Mouse (Mus musculus) gastrocnemius, postnatal 4 days (tissue): ENCODE measurements around the gene Rnh1. TPM values are rescaled to one million over a fixed set of nuclear protein-coding genes. Genes with fewer than 3 reads are reported as not detected.

Experiments
- DNase-seq, 2 experiments: peaks; one replicate each; pipeline ENCODE4 v3.0.0; 2021 to 2022; ENCODE audit warnings: low spot score in 2 of 2, mixed read lengths in 2 of 2
- total RNA-seq, 2 experiments: library from RNA; stranded (reverse); gene quantifications; 2 replicates each; pipeline ENCODE4 v1.2.3; 2021

Rnh1 gene
- total RNA-seq, 2 experiments from 2014 or later: 64.5 to 79.3 TPM

- peak in 1 of 2 experiments; percentile 62 for DNase-seq
These were observed 4.1 kb downstream of the Rnh1 start for GRCm38 (mm10) chr7:141168518-141168953.

DNA sequence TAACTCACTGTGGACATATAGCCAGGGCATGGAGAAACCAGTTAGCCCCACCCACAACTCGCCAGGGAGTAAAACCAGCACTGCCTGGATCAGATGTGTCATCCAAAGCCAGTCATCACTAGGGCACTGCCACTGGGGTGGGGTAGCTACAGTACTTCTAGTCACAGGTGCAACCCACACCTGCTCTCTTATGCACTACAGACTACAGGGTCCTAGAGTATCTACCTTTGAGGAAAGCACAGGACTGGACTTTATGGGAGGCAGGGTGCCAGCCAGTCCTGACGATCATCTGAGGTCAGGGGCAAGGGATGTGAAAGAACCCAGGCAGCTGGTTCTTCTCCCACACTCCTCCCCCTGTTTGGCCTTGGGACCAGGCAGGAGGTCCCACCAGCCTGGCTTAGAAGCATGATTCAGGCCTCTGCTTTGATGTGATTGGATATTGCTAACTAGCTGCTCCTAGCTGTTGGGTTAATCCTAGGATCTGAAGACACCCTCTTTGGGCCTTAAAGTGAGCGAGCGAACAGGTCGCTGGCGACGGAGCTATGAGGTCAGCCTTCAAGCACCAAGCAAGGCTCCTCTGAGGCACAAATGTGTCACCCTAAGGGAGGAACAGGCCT lies 4.6 kb downstream of the Rnh1 start:
- peak in 1 of 2 experiments; percentile 45 for DNase-seq

- DNase-seq: no peak
These were observed 7.8 kb downstream of the Rnh1 start for GRCm38 (mm10) chr7:141164850-141165249.

DNA sequence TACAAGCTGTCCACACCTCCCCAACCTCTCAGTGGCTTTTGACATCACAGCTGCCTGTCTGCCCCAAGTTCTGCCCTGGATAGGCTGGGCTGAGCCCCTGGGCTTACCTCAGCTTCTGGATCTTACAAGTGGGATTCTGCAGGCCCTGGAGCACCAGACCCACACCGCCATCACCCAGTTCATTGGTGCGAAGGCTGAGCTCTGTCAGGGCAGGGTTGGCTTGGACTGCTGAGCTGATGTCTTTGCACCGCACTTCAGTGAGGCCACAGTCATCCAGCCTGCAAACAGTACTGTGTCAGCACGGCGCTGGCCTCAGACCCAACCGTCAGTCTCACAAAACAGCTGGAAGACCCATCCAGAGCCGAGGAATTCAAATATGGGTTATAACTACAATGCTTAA lies 8.3 kb downstream of the Rnh1 start:
- DNase-seq: no peak

DNA sequence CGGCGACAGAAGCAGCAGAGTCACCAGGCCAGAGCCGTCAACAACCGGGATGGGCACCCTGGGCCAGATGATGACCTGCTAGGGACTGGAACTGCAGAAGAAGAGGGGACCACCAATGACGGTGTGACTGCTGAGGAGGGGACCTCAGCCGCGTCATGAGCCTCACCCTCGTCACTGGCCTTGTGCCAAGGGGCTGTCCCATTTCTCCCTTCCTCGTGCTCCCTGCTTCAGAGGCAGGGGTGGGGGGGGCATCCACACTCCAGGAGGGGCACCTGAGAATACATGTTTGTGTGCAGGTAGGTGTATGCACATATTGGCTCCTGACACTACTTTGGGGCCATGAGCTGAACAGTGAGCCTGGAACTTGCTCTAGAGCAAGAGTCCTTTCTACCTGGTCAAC lies 17.3 kb downstream of the Rnh1 start:
- DNase-seq: no peak

DNA sequence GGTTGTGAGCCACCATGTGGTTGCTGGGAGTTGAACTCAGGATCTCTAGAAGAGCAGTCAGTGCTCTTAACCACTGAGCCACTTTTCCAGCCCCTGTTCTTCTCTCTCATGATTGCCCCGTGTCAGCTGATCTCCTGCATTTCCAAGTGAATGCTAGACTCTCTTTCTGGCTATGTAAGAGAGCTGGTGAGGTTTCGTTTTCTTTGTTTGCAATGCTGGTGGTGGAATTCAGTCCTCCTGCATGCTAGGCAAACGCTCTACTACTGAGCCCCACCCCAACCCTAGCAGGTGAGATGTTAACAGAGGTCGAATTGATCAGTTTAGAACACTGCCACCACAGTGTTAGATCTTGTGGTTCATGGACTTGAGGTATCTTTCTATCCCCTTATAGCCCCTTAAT lies 24.0 kb downstream of the Rnh1 start:
- no peak for DNase-seq

- no peak for DNase-seq
These were observed 25.6 kb downstream of the Rnh1 start for GRCm38 (mm10) chr7:141147044-141147443.

DNA sequence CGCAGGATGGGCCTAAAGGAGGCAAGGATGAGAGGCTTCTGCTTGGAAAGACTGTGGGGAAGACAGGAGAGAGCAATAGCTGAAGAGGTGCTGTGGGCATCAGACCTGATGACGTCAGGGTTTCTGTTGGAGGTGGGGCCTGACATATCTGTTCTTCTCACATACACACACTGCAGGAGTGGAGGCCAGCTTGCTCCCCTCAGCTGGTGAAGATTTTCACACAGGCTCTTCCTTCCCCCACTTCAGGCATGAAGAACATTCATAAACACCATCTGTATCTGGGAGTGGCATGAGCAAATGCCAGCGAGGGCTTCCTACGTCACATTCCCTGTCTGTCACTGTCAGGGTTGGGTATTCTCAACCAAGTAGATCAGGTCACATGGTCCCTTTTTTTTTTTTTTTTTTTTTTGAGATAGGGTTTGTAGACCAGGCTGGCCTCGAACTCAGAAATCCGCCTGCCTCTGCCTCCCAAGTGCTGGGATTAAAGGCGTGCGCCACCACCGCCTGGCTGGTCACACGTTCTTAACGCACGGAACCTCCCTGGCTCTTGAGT lies 26.5 kb downstream of the Rnh1 start:
- DNase-seq: no peak

- no peak for DNase-seq
These were observed 27.3 kb downstream of the Rnh1 start for GRCm38 (mm10) chr7:141145403-141145802.

DNA sequence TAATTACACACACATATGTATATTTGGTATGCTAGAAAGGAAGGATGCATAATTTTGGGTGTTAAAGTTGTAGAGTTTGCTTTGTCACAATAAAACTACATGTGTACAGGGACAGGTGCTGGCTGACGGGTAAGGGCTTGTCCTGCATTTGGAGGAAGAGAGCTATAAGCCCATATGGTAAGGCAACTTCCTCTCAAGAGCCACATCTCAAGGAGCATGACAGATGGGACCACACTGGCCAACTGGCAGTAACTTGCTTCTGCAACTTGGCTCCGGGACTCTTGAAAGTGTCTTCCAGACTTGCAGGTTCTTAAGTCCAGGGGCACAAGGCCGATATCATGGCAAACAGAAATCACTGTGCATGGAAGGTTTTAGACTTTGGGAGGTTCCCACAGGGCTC lies 28.0 kb downstream of the Rnh1 start:
- no peak for DNase-seq

GRCm38 (mm10) chr7:141143861-141144260 lies 28.8 kb downstream of the Rnh1 start:
- no peak for DNase-seq

- DNase-seq: peak in 1 of 2 experiments; percentile 35
These were observed 29.5 kb downstream of the Rnh1 start for GRCm38 (mm10) chr7:141143112-141143511.

DNA sequence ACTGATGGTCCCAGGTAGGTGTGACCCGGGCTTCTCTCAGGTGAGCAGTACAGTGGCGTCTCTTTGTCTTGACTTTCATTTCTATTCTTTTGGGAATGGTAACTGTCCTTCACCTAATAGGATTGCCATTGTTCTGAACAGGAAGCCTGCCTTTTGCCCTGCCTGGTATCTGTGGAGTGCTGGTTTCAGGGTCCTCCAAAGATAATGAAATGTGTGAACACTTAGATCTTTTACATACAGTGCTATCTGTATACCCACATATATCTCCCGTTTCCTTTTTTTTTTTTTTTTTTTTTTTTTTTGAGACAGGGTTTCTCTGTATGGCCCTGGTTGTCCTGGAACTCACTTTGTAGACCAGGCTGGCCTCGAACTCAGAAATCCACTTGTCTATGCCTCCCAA lies 31.3 kb downstream of the Rnh1 start:
- DNase-seq: no peak

- no peak for DNase-seq
These were observed 40.5 kb downstream of the Rnh1 start for GRCm38 (mm10) chr7:141131904-141132755.

GRCm38 (mm10) chr7:141131024-141131820 lies 41.4 kb downstream of the Rnh1 start:
- DNase-seq: peak; percentile 77 to 86

DNA sequence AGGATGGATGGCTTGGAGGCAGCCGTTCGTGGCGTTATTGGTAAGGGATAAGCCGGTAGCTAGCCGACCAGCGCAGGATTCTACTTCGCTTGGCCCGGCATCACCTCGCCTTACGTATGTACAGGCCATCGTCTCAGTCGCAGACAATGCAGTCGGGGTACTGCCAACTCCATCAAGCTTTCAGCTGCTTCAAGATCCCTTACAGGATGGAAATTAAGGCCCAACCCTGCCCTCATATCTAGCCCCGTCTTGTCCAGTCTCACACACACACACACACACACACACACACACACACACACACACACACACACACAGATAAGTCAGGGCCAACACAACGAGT lies 49.2 kb downstream of the Rnh1 start:
- DNase-seq: no peak

GRCm38 (mm10) chr7:141122689-141123516 lies 49.8 kb downstream of the Rnh1 start:
- DNase-seq: peak; percentile 79 to 92

GRCm38 (mm10) chr7:141122245-141122644 lies 50.4 kb downstream of the Rnh1 start, which contains the start of gene Ptdss2:
Gene Ptdss2 (plus strand): TSS chr7:141122382.
- no peak for DNase-seq

DNA sequence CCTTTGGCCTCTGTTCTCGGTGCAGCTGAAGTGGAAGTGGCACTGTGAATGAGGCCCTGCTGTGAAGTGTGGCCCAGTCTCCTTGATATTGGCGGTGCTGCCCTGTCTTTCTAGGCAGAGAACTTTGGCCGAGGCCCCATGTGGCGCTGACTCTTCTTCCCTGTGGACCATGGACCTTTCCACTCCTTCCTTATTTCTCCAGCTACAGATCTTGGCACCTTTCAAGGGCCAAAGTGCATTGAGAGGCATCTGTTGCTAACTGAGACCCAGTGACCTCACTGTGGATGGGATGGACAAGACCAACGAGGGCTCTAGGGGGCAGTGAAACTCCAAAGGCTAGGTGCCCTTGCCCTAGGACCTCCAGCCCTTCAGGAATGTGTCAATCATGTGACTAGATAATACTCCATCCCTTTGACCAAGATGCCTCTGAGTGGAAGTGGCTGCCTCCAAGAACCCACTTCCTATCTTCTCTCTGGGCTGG lies 51.6 kb downstream of the Rnh1 start:
- DNase-seq: no peak

GRCm38 (mm10) chr7:141120605-141121004 lies 52.1 kb downstream of the Rnh1 start:
- DNase-seq: no peak
